Mouse (Mus musculus): ENCODE results near the gene Slc30a9. TPM values are rescaled to one million over a fixed set of nuclear protein-coding genes. Genes with fewer than 3 reads are reported as not detected.

Gene Slc30a9
- 7.5 TPM for polyA plus RNA-seq (2015; fragmentation: Illumina TruSeq; extraction: RNeasy Lipid Tissue Mini Kit (QIAGEN cat#74804); ENCODE audit: insufficient read depth, low read depth, low replicate concordance)

DNA sequence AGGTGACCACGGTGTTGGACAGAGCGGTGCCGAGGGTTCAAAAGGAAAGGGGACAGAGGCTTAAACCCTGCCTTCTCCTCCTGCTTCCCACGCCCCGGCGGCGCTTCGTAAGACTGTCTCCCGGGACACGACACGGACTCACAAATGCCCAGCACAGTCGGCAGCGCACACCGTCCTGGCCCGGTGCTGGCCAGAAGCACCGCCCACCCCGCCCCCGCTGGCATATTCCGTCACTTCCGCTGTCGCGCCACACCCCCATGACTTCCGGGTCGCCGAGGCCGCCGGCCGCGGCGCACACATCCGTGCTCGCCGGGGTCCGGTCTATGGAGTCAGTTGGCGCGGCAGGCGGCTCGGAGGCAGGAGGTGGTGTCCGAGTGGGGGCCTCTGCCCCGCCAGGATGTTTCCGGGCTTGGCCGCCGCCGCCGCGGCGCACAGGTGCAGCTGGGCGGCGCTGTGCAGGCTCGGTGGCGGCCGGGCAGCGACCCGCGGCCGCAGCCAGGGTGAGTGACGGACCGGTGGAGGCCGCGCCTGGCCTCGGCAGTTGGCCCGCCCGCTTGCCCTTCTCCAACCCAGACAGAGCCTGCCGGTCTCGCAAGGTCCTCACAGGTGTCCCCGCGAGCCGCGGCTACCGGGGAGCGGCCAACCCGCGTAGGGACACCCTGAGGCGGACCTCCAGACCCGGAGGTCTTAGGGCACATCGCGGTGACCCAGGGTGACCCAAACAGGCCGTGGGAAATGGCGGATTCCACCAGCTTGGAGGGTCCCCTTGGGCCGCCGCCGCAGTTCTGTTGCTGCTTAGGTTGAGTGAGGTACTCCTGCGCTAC, at the start of gene Slc30a9:
TSS of gene Slc30a9 (plus strand) at position 258 of the 824 bp plus-strand sequence.

DNA sequence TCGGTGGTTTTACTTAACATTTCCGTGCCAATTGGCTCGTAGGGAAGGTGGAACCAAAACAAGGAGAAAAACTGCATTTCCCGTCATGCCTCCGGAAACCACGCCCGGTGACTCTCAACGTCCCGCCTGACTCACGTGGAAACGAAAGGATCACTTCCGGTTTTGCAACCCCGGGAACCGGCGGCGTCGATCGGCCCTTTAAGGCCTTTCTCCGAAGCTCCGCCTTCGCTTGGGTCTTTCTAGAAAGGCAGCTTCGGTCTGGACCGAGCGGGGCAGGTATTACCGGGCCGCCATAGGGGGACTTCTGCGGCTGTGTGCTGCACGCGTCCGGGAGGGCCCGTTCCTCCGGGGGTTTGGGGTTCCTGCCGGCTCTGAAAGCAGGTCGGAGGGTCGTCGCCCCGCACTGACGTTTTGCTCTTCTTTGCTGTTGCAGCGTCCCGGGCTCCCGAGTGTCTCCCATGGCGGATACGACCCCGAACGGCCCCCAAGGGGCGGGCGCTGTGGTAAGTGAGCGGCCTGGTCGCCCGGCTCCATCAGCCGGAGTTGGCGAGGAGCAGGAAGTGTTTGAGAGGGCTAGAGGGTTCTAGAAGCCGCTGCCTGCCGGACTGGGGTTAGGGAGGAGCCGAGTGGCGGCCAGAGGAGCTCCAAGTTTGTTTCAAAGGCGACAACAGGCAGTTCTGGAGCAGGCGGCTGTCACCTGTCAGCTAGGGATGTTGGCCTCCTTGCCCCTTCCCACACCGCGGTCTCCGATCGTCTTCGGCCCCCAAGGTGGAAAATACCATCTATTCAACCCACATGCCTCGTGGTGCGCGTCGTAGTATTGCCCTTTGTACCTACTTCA, 46.0 kb upstream of the Slc30a9 start, which contains the start of gene Tmem33:
TSS of gene Tmem33 (plus strand) at position 35 of the 841 bp plus-strand sequence.

Other genes with a start within 250 kb of the Slc30a9 start
- not detected for gene Phox2b, start 207.7 kb upstream of the Slc30a9 start, polyA plus RNA-seq (2015; fragmentation: Illumina TruSeq; extraction: RNeasy Lipid Tissue Mini Kit (QIAGEN cat#74804); ENCODE audit: insufficient read depth, low read depth, low replicate concordance)
- gene Tmem33, start 46.4 kb upstream of the Slc30a9 start, polyA plus RNA-seq (2015; fragmentation: Illumina TruSeq; extraction: RNeasy Lipid Tissue Mini Kit (QIAGEN cat#74804); ENCODE audit: insufficient read depth, low read depth, low replicate concordance): 6.3 TPM
- gene Bend4, start 121.4 kb downstream of the Slc30a9 start, polyA plus RNA-seq (2015; fragmentation: Illumina TruSeq; extraction: RNeasy Lipid Tissue Mini Kit (QIAGEN cat#74804); ENCODE audit: insufficient read depth, low read depth, low replicate concordance): 0.28 TPM

Measured in pancreas, adult 10 weeks (tissue).